Mouse (Mus musculus): ENCODE data around the gene Lrp10. TPM values are rescaled to one million over a fixed set of nuclear protein-coding genes. Genes with fewer than 3 reads are reported as not detected.

Lrp10 gene
- polyA plus RNA-seq, 1 experiment: 154 TPM

DNA sequence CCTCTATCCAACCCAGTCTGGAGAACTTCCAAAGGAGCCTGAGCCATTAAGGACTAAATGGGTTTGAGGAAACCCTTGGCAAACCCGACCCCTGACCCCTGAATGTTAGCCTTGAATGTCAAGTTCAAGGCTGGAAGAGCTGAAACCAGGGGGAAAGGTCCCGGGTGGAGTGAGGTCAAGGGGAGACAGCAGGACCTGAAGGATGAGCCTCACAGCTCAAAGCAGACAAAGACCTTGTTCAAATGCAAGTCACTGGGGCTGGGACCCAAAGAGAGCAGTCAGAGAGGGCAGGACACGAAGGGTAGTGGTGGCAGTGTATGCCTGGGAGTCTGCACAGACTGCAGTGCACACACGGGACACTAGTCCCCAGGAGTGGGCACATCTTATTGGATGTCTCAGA lies 22.6 kb upstream of the Lrp10 start:
- no peaks in the 10 kb centered on the region for H3K27me3 ChIP-seq (ENCODE audit: control insufficient read depth, insufficient read depth, low read length)
- 75% methylated on average over 4 of the region's 4 CpGs for WGBS

GRCm38 (mm10) chr14:54442548-54442947 lies 21.4 kb upstream of the Lrp10 start:
- Histone ChIP-seq H3K4me3 (ENCODE audit: extremely low read depth, insufficient read depth, insufficient read length) (no peak overlapping the region), H3K27ac (ENCODE audit: insufficient read depth, low read length) (peak overlapping the region; percentile 45; the same call in 1 of the 2 replicates), H3K36me3 (ENCODE audit: control insufficient read depth, insufficient read depth, low read length) (no peaks in the 10 kb centered on the region), H3K27me3 (ENCODE audit: control insufficient read depth, insufficient read depth, low read length) (no peaks in the 10 kb centered on the region), H3K4me1 (ENCODE audit: control insufficient read depth, insufficient read depth, insufficient read length) (peaks cover 3% of the 10 kb centered on the region; the same call in 1 of the 2 replicates)
- no peak for TF ChIP-seq CTCF (IDR thresholded peaks at IDR 0.05; ENCODE audit: extremely low read depth, insufficient read depth, insufficient read length, insufficient replicate concordance)
- TF ChIP-seq POLR2A (IDR thresholded peaks at IDR 0.05; ENCODE audit: low read depth, low read length): no peak
- no peak for DNase-seq (ENCODE audit: low read depth in 1 of 2, low spot score in 2 of 2)
- 63% methylated on average over 3 of the region's 3 CpGs for WGBS

More for the DNA sequence above, 22.6 kb upstream of the Lrp10 start:
- TF ChIP-seq CTCF (IDR thresholded peaks at IDR 0.05; ENCODE audit: extremely low read depth, insufficient read depth, insufficient read length, insufficient replicate concordance) (no peak), POLR2A (IDR thresholded peaks at IDR 0.05; ENCODE audit: low read depth, low read length) (no peak)
- no peak overlapping the region for H3K27ac ChIP-seq (ENCODE audit: insufficient read depth, low read length)
- no peak for DNase-seq (ENCODE audit: low read depth in 1 of 2, low spot score in 2 of 2)
- H3K36me3 ChIP-seq (ENCODE audit: control insufficient read depth, insufficient read depth, low read length): no peaks in the 10 kb centered on the region
- H3K4me3 ChIP-seq (ENCODE audit: extremely low read depth, insufficient read depth, insufficient read length): no peak overlapping the region
- H3K4me1 ChIP-seq (ENCODE audit: control insufficient read depth, insufficient read depth, insufficient read length): peaks cover 3% of the 10 kb centered on the region; the same call in 1 of the 2 replicates

- Histone ChIP-seq H3K4me3 (ENCODE audit: extremely low read depth, insufficient read depth, insufficient read length) (no peak overlapping the region), H3K27ac (ENCODE audit: insufficient read depth, low read length) (peak overlapping the region; percentile 45)
Observed at GRCm38 (mm10) chr14:54443196-54443595, 20.7 kb upstream of the Lrp10 start.

GRCm38 (mm10) chr14:54443712-54444618 lies 20.0 kb upstream of the Lrp10 start:
- no peak for DNase-seq (ENCODE audit: low read depth in 1 of 2, low spot score in 2 of 2)
- Histone ChIP-seq H3K27ac (ENCODE audit: insufficient read depth, low read length) (no peak overlapping the region), H3K36me3 (ENCODE audit: control insufficient read depth, insufficient read depth, low read length) (no peaks in the 10 kb centered on the region), H3K4me3 (ENCODE audit: extremely low read depth, insufficient read depth, insufficient read length) (no peak overlapping the region), H3K4me1 (ENCODE audit: control insufficient read depth, insufficient read depth, insufficient read length) (peaks cover 6% of the 10 kb centered on the region; the same call in 1 of the 2 replicates), H3K27me3 (ENCODE audit: control insufficient read depth, insufficient read depth, low read length) (no peaks in the 10 kb centered on the region)
- TF ChIP-seq POLR2A (IDR thresholded peaks at IDR 0.05; ENCODE audit: low read depth, low read length) (no peak), CTCF (IDR thresholded peaks at IDR 0.05; ENCODE audit: extremely low read depth, insufficient read depth, insufficient read length, insufficient replicate concordance) (no peak)
- WGBS: 79% methylated on average over 15 of the region's 15 CpGs

More at GRCm38 (mm10) chr14:54443196-54443595, 20.7 kb upstream of the Lrp10 start:
- TF ChIP-seq CTCF (IDR thresholded peaks at IDR 0.05; ENCODE audit: extremely low read depth, insufficient read depth, insufficient read length, insufficient replicate concordance): no peak
- no peak for TF ChIP-seq POLR2A (IDR thresholded peaks at IDR 0.05; ENCODE audit: low read depth, low read length)
- Histone ChIP-seq H3K36me3 (ENCODE audit: control insufficient read depth, insufficient read depth, low read length) (no peaks in the 10 kb centered on the region), H3K4me1 (ENCODE audit: control insufficient read depth, insufficient read depth, insufficient read length) (peaks cover 5% of the 10 kb centered on the region; the same call in 1 of the 2 replicates), H3K27me3 (ENCODE audit: control insufficient read depth, insufficient read depth, low read length) (no peaks in the 10 kb centered on the region)
- 66% methylated on average over 3 of the region's 3 CpGs for WGBS
- DNase-seq (ENCODE audit: low read depth in 1 of 2, low spot score in 2 of 2): no peak

DNA sequence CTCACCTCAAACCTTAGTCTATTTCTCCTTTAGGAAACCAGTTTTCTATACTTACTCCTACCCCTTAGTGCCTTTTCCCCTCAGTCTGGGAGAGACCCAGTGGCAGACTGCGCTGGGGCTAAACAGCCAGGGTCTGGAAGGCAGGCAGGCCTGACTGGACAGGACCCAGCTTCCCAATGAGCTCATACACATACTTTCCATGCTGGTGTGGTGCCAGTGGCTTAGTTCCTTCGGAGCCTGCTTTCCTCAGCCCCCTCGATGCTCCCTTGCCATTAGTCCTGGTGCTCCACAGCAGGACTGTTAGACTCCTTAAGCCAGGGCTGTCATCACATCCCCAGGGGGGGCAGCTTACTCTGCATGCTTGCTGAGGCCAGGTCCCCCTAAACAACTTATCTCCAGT lies 18.5 kb upstream of the Lrp10 start:
- no peak for DNase-seq (ENCODE audit: low read depth in 1 of 2, low spot score in 2 of 2)
- Histone ChIP-seq H3K36me3 (ENCODE audit: control insufficient read depth, insufficient read depth, low read length) (no peaks in the 10 kb centered on the region), H3K4me1 (ENCODE audit: control insufficient read depth, insufficient read depth, insufficient read length) (peaks cover 9% of the 10 kb centered on the region; the same call in 1 of the 2 replicates), H3K27ac (ENCODE audit: insufficient read depth, low read length) (no peak overlapping the region), H3K4me3 (ENCODE audit: extremely low read depth, insufficient read depth, insufficient read length) (no peak overlapping the region), H3K27me3 (ENCODE audit: control insufficient read depth, insufficient read depth, low read length) (no peaks in the 10 kb centered on the region)
- WGBS: 87% methylated on average over 3 of the region's 3 CpGs
- TF ChIP-seq POLR2A (IDR thresholded peaks at IDR 0.05; ENCODE audit: low read depth, low read length): no peak
- TF ChIP-seq CTCF (IDR thresholded peaks at IDR 0.05; ENCODE audit: extremely low read depth, insufficient read depth, insufficient read length, insufficient replicate concordance): no peak

- H3K4me3 ChIP-seq (ENCODE audit: extremely low read depth, insufficient read depth, insufficient read length): no peak overlapping the region
- DNase-seq (ENCODE audit: low read depth in 1 of 2, low spot score in 2 of 2): no peak
- no peak for TF ChIP-seq CTCF (IDR thresholded peaks at IDR 0.05; ENCODE audit: extremely low read depth, insufficient read depth, insufficient read length, insufficient replicate concordance)
- TF ChIP-seq POLR2A (IDR thresholded peaks at IDR 0.05; ENCODE audit: low read depth, low read length): no peak
- H3K27me3 ChIP-seq (ENCODE audit: control insufficient read depth, insufficient read depth, low read length): no peaks in the 10 kb centered on the region
- no peak overlapping the region for H3K27ac ChIP-seq (ENCODE audit: insufficient read depth, low read length)
- no peaks in the 10 kb centered on the region for H3K36me3 ChIP-seq (ENCODE audit: control insufficient read depth, insufficient read depth, low read length)
- WGBS: 89% methylated on average over 9 of the region's 9 CpGs
- peaks cover 3% of the 10 kb centered on the region; the same call in 1 of the 2 replicates for H3K4me1 ChIP-seq (ENCODE audit: control insufficient read depth, insufficient read depth, insufficient read length)
Observed at GRCm38 (mm10) chr14:54453566-54453965, 10.4 kb upstream of the Lrp10 start.

Measured in spleen, adult 2 months (tissue).